ENCODE assay signal across 8 mouse cellular contexts in the genomic region with DNA sequence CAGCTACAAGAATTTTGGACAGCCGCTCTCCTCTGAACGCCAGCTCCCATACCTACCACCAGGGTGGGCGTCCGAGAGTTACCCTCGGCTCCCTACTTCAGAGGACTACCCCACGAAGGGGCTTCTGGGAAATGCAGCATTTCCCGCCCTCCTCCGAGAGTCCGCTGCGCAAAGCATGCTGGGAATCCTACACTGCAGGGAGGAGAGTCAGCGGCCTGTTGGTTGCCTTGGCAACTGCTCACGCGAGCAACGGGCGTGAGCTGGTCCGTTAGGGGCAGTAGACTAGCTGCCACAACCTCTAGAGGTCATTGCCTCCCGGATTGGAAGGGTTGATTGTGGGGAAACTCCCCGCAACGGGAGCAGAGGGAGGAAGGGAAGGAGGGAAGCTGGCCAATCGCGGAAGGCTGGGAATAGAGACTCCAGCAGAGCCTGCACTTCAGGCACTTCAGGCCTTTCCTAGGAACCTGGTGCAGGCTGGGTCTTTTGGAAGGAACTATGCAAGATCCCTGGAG. TPM values are rescaled to one million over a fixed set of nuclear protein-coding genes. Genes with fewer than 3 reads are reported as not detected.
A peak's percentile ranks its signal among the peaks of the same experiment; 100 is the strongest.
DNase-seq lines count a peak whose midpoint lies in the region; TF ChIP-seq lines count a peak whose summit lies in the region.

TSS of gene Gstt2 (minus strand) at position 177 of the 512 bp plus-strand sequence.

- peak; percentile 96 to 98 for DNase-seq in adrenal gland, adult (ENCODE audit: inconsistent age in 2 of 2, low spot score in 1 of 2)
- peak; percentile 99 for DNase-seq in embryo, embryonic 10 days (ENCODE audit: low spot score)
- DNase-seq in gastrocnemius, postnatal 10 days, result peak; percentile 88
- DNase-seq in hindlimb bud, embryonic 11.5 days (ENCODE audit: extremely low spot score, low read depth, low spot score), result peak; percentile 96
- DNase-seq in left cerebral cortex, adult 2 months (ENCODE audit: extremely low spot score in 1 of 2, low spot score in 2 of 2), result peak; percentile 89 to 92
- peak; percentile 88 for DNase-seq in retina, postnatal 7 days (ENCODE audit: low read depth, low spot score)
- peak; percentile 82 to 87 for DNase-seq in urinary bladder, adult 18-20 months (ENCODE audit: low spot score in 2 of 2)

- TF ChIP-seq CTCF in left cerebral cortex, adult 2 months (IDR thresholded peaks at IDR 0.05), result peak; percentile 35

- 3% methylated on average over 18 of the region's 21 CpGs for WGBS in macrophage (ENCODE audit: missing documents)

- intact Hi-C loops in left cerebral cortex, adult 2 months (cut with DNase I), result loop anchor here (1.0 to 5.0 kb wide), 2 partner anchors 73 to 250 kb away; partner anchors contain the start of genes Cabin1 and Ggt5

- peak within 1 kb of the TSS; percentile 95 for H3K27ac ChIP-seq in left cerebral cortex, adult 2 months
- peak within 1 kb of the TSS; percentile 85 for H3K27ac ChIP-seq in macrophage

- H3K36me3 ChIP-seq in macrophage (ENCODE audit: inconsistent target), result no peaks in the 10 kb centered on the region

- H3K79me2 ChIP-seq in macrophage (ENCODE audit: inconsistent target), result no peaks in the 10 kb centered on the region

- H3K4me3 ChIP-seq in left cerebral cortex, adult 2 months, result peak within 1 kb of the TSS; percentile 63
- H3K4me3 ChIP-seq in macrophage (ENCODE audit: inconsistent target), result peak within 1 kb of the TSS; percentile 77

RNA-seq across cellular contexts. Expression of gene Gstt2, which starts in this region (rescaled TPM):
- 1 to 10 TPM; 7.1 to 8.4 TPM for total RNA-seq in gastrocnemius, postnatal 10 days (2021)
- 1 to 10 TPM; 4.6 to 4.8 TPM for total RNA-seq in left cerebral cortex, adult 2 months (2021)
- 10 to 100 TPM; 12.9 to 63.7 (median 26.1) TPM for total RNA-seq in macrophage (2018; cell fraction: chromatin; rRNA removed)
- 10 to 100 TPM in 8 of 26 experiments, 1 to 10 TPM in 18; 3.9 to 14.5 (median 8.0) TPM for total RNA-seq in macrophage (2018; cell fraction: cytosol; rRNA removed)
- 10 to 100 TPM; 18.2 to 64.6 (median 29.2) TPM for total RNA-seq in macrophage (2018; cell fraction: nucleus; rRNA removed)
- polyA plus RNA-seq in macrophage (2018), result 6.2 to 19.7 TPM (median 10.8 TPM) in 3 replicates

Comparison
In these comparisons a context has a peak if more than half of its experiments do, and no peak if none do; other contexts are left out.
1. Peak in every context shown above with its lines: DNase-seq, H3K4me3 ChIP-seq and H3K27ac ChIP-seq.